Mouse (Mus musculus) heart, embryonic 14.5 days (tissue): Measurements from ENCODE around the gene Mfsd4b5. TPM values are rescaled to one million over a fixed set of nuclear protein-coding genes. Genes with fewer than 3 reads are reported as not detected.

ENCODE experiments used
- ATAC-seq: fragments of 200-750 bp; cut with Nextera tagmentation; 2 replicates; pipeline ENCODE4 v1.8.0; 2017; ENCODE audit warnings: low read depth, moderate TSS enrichment; ENCODE audit not compliant: insufficient number of reproducible peaks, insufficient read depth, low FRiP score
- H3K27ac ChIP-seq, 2 experiments: fragments of 200-500 bp in 1 of 2; fragments of 300-500 bp in 1 of 2; sonication (generic) in 1 of 2; replicated peaks in 1 of 2; 2 replicates each; pipeline ENCODE4 v1.5.1; 2012 to 2014; ENCODE audit warnings: low read depth in 2 of 2, low read length in 2 of 2, control low read depth in 1 of 2, mild to moderate bottlenecking in 1 of 2, mixed read lengths in 1 of 2; ENCODE audit not compliant: control insufficient read depth in 1 of 2, insufficient read depth in 1 of 2
- H3K27me3 ChIP-seq: fragments of 300-500 bp; sonication (generic); 2 replicates; pipeline ENCODE4 v1.6.1; 2014; ENCODE audit warnings: mild to moderate bottlenecking, low read length, control low read depth; ENCODE audit not compliant: control insufficient read depth, insufficient read depth
- H3K36me3 ChIP-seq: fragments of 300-500 bp; sonication (generic); 2 replicates; pipeline ENCODE4 v1.6.1; 2014; ENCODE audit warnings: mild to moderate bottlenecking, control low read depth, low read length, mixed read lengths; ENCODE audit not compliant: control insufficient read depth, insufficient read depth
- H3K4me1 ChIP-seq, 2 experiments: fragments of 200-500 bp in 1 of 2; fragments of 300-500 bp in 1 of 2; sonication (generic) in 1 of 2; 2 replicates each; pipeline ENCODE4 v1.6.1; 2012 to 2014; ENCODE audit warnings: low read length in 2 of 2, control low read depth in 1 of 2, mixed read lengths in 1 of 2; ENCODE audit not compliant: control insufficient read depth in 2 of 2, insufficient read depth in 2 of 2
- H3K4me2 ChIP-seq: fragments of 300-500 bp; sonication (generic); 2 replicates; pipeline ENCODE4 v1.6.1; 2014; ENCODE audit warnings: mild to moderate bottlenecking, low read length
- H3K4me3 ChIP-seq, 2 experiments: fragments of 200-500 bp in 1 of 2; fragments of 300-500 bp in 1 of 2; sonication (generic) in 1 of 2; 2 replicates each; pipeline ENCODE4 v1.5.1; 2012 to 2014; ENCODE audit warnings: low read length in 2 of 2, mild to moderate bottlenecking in 2 of 2, control low read depth in 1 of 2, low read depth in 1 of 2, moderate library complexity in 1 of 2; ENCODE audit not compliant: control insufficient read depth in 1 of 2, insufficient read depth in 1 of 2
- H3K9ac ChIP-seq: fragments of 300-500 bp; sonication (generic); 2 replicates; pipeline ENCODE4 v1.6.1; 2014; ENCODE audit warnings: mild to moderate bottlenecking, low read length
- H3K9me3 ChIP-seq: fragments of 300-500 bp; sonication (generic); 2 replicates; pipeline ENCODE4 v1.6.1; 2016; ENCODE audit warnings: low read length, control low read depth; ENCODE audit not compliant: control insufficient read depth
- WGBS: fragments of 180-500 bp; shearing (Covaris S2); extraction: QIAGEN DNeasy Blood & Tissue Kit; methylation state at CpG from one replicate; pipeline ENCODE4 v1.1.7; 2014; 5-methylcytosine and 5-hydroxymethylcytosine counted together
- polyA plus RNA-seq: library from polyadenylated mRNA; unstranded; fragments of >200 nt; fragmentation: Nextera tagmentation; extraction: Ambion mirVana; gene quantifications from 2 replicates; pipeline ENCODE4 v1.2.1, GENCODE M21; 2014

Gene Mfsd4b5
- polyA plus RNA-seq, 1 experiment from 2014 or later = not detected

- H3K9me3 ChIP-seq = no peaks in the 10 kb centered on the region
- no peak overlapping the region for H3K4me3 ChIP-seq
- H3K27ac ChIP-seq = no peak overlapping the region
- WGBS = 73% methylated on average over 3 of the region's 3 CpGs
- no peak overlapping the region for H3K9ac ChIP-seq
- H3K36me3 ChIP-seq = no peaks in the 10 kb centered on the region
- H3K27me3 ChIP-seq = no peaks in the 10 kb centered on the region
- no peak overlapping the region for H3K4me2 ChIP-seq
- no peak for ATAC-seq
- no peaks in the 10 kb centered on the region for H3K4me1 ChIP-seq
Observed at GRCm38 (mm10) chr10:39967512-39967911, 18.9 kb downstream of the Mfsd4b5 start.

- Histone ChIP-seq H3K4me1 (peaks cover 3 to 12% of the 10 kb centered on the region in 2 experiments; a peak in 3 of 4 replicates), H3K4me3 (no peak overlapping the region), H3K9me3 (no peaks in the 10 kb centered on the region), H3K36me3 (no peaks in the 10 kb centered on the region), H3K4me2 (no peak overlapping the region), H3K9ac (no peak overlapping the region), H3K27ac (no peak overlapping the region), H3K27me3 (no peaks in the 10 kb centered on the region)
- ATAC-seq = no peak
- WGBS = 21% methylated on average over 1 of the region's 1 CpGs
Observed at GRCm38 (mm10) chr10:39961906-39962305, 24.5 kb downstream of the Mfsd4b5 start.

GRCm38 (mm10) chr10:39960441-39960822, 26.0 kb downstream of the Mfsd4b5 start:
- no peak for ATAC-seq
- Histone ChIP-seq H3K4me1 (peaks cover 3 to 12% of the 10 kb centered on the region in 2 experiments; a peak in 3 of 4 replicates), H3K4me3 (no peak overlapping the region), H3K4me2 (peak overlapping the region; percentile 77), H3K9ac (no peak overlapping the region), H3K9me3 (no peaks in the 10 kb centered on the region), H3K27me3 (no peaks in the 10 kb centered on the region), H3K36me3 (no peaks in the 10 kb centered on the region), H3K27ac (no peak overlapping the region)
- 41% methylated on average over 11 of the region's 11 CpGs for WGBS

DNA sequence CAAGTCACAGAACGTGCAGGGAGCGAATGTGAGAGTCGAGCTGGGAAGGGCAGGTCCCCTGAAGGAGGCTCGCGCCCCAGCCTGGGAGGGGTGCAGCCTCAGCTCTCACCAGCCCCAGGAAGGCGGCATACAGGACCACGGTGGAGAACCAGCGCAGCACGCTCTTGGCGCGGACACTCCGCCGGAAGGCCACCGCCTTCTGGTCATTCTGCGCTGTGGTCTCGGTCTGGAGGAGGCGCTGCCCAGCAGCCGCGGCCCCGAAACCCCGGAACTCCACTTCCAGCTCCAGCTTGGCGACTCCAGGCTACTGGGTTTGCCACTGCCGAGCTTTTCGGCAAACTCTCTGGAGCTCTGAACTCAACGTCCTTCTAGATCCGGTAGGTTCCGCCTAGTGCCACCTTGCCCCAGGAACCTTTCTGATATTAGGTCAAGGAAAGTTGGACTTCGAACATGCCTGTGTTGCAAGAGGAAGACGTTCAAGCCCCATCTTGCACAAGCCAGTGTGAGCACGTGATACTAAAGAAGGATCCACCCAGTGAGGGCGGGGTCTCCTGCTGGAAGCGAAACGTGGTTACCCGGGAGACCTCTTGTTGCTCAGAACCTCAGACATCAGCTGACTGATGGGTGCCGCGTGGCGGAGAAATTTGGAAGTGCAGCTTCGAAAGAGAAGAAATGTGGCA, 26.5 kb downstream of the Mfsd4b5 start, which contains the start of gene Mfsd4b3:
Mfsd4b3 (minus strand) TSS at position 393 of the 680 bp plus-strand sequence.
- Histone ChIP-seq H3K27me3 (no peaks in the 10 kb centered on the region), H3K36me3 (no peaks in the 10 kb centered on the region), H3K4me2 (peak within 1 kb of the TSS; percentile 77), H3K9ac (peak within 1 kb of the TSS; percentile 60), H3K27ac (peak within 1 kb of the TSS; percentile 29 to 48; a peak in 2 of 4 replicates), H3K4me1 (peaks cover 3 to 12% of the 10 kb centered on the region in 2 experiments; a peak in 3 of 4 replicates), H3K9me3 (no peaks in the 10 kb centered on the region), H3K4me3 (peak within 1 kb of the TSS; percentile 49 to 62)
- ATAC-seq = peak; percentile 98
- WGBS = under 1% methylated on average over 38 of the region's 38 CpGs

GRCm38 (mm10) chr10:39958266-39958665, 28.2 kb downstream of the Mfsd4b5 start:
- 57% methylated on average over 4 of the region's 4 CpGs for WGBS
- Histone ChIP-seq H3K4me1 (peaks cover 3 to 12% of the 10 kb centered on the region in 2 experiments; a peak in 3 of 4 replicates), H3K9ac (no peak overlapping the region), H3K4me3 (no peak overlapping the region), H3K9me3 (no peaks in the 10 kb centered on the region), H3K36me3 (no peaks in the 10 kb centered on the region), H3K27ac (peak overlapping the region; percentile 21 to 39; a peak in 1 of 4 replicates), H3K4me2 (no peak overlapping the region), H3K27me3 (no peaks in the 10 kb centered on the region)
- ATAC-seq = no peak

- H3K27ac ChIP-seq = no peak overlapping the region
- H3K9ac ChIP-seq = no peak overlapping the region
- ATAC-seq = no peak
- 74% methylated on average over 2 of the region's 2 CpGs for WGBS
- H3K4me3 ChIP-seq = no peak overlapping the region
- peaks cover 3 to 12% of the 10 kb centered on the region in 2 experiments; a peak in 3 of 4 replicates for H3K4me1 ChIP-seq
- no peaks in the 10 kb centered on the region for H3K36me3 ChIP-seq
- H3K27me3 ChIP-seq = no peaks in the 10 kb centered on the region
- H3K9me3 ChIP-seq = no peaks in the 10 kb centered on the region
- H3K4me2 ChIP-seq = no peak overlapping the region
Observed at GRCm38 (mm10) chr10:39956340-39956878, 30.0 kb downstream of the Mfsd4b5 start.

DNA sequence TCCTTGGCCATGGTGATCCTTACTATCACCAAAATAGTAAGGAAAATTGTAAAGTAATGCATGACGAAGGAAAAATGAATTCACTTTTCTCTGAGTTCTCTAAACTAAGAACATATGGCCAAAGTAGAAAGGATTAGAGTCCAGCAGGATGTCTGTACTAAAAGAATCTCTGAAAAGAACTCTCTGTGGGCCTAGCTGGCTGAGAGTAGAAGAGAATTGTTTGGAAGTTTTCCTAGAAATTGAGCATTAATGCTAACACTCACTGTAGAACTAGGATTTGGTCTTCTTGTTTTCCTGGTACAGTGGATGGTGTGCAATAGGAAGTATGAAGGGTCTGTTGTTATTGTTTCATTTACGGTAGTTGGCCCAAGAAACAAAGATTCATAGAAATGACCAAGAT, 31.3 kb downstream of the Mfsd4b5 start:
- no peak for ATAC-seq
- 74% methylated on average over 2 of the region's 2 CpGs for WGBS

More for the DNA sequence above, 31.3 kb downstream of the Mfsd4b5 start:
- Histone ChIP-seq H3K4me2 (no peak overlapping the region), H3K9ac (no peak overlapping the region), H3K27ac (no peak overlapping the region), H3K4me1 (peaks cover 0 to 12% of the 10 kb centered on the region in 2 experiments; a peak in 3 of 4 replicates), H3K27me3 (no peaks in the 10 kb centered on the region), H3K36me3 (no peaks in the 10 kb centered on the region), H3K9me3 (no peaks in the 10 kb centered on the region), H3K4me3 (no peak overlapping the region)
